Mouse (Mus musculus) left cerebral cortex, adult 8-10 months (tissue): Measurements from ENCODE around the gene Gm1113. TPM values are rescaled to one million over a fixed set of nuclear protein-coding genes. Genes with fewer than 3 reads are reported as not detected.

Experiments
- DNase-seq, 2 experiments: peaks; one replicate each; pipeline ENCODE4 v3.0.0; 2022; ENCODE audit warnings: low spot score in 2 of 2
- total RNA-seq, 4 experiments: library from RNA; stranded (reverse); gene quantifications; 2 replicates each; pipeline ENCODE4 v1.2.4; 2022

Gene Gm1113
- not detected for total RNA-seq

GRCm38 (mm10) chr9:35518169-35518568 is at the start of gene Gm1113:
Gene Gm1113 (minus strand): TSS chr9:35518269.
- DNase-seq, result no peak

- DNase-seq, result no peak
Measured at GRCm38 (mm10) chr9:35564536-35565240, 46.6 kb upstream of the Gm1113 start.

GRCm38 (mm10) chr9:35561583-35561982 is 43.5 kb upstream of the Gm1113 start:
- no peak for DNase-seq

- no peak for DNase-seq
Measured at GRCm38 (mm10) chr9:35561076-35561475, 43.0 kb upstream of the Gm1113 start.

- peak; percentile 59 to 84 for DNase-seq
Measured at GRCm38 (mm10) chr9:35559009-35559890, 41.2 kb upstream of the Gm1113 start.

GRCm38 (mm10) chr9:35558257-35559008 is 40.4 kb upstream of the Gm1113 start, which contains the start of the genes Ddx25 and Pus3:
Gene Ddx25 (minus strand): TSS chr9:35558528.
Gene Pus3 (plus strand): TSS chr9:35558595.
- DNase-seq, result peak; percentile 72 to 80

GRCm38 (mm10) chr9:35556494-35557102 is 38.5 kb upstream of the Gm1113 start:
- no peak for DNase-seq

GRCm38 (mm10) chr9:35548455-35548854 is 30.4 kb upstream of the Gm1113 start:
- DNase-seq, result peak in 1 of 2 experiments; percentile 7

- peak in 1 of 2 experiments; percentile 3 for DNase-seq
Measured at GRCm38 (mm10) chr9:35546745-35547144, 28.7 kb upstream of the Gm1113 start.

GRCm38 (mm10) chr9:35545704-35546103 is 27.6 kb upstream of the Gm1113 start:
- DNase-seq, result peak in 1 of 2 experiments; percentile 3

GRCm38 (mm10) chr9:35544666-35545065 is 26.6 kb upstream of the Gm1113 start:
- DNase-seq, result no peak

- no peak for DNase-seq
Measured at GRCm38 (mm10) chr9:35543099-35543860, 25.2 kb upstream of the Gm1113 start.

GRCm38 (mm10) chr9:35541941-35542340 is 23.9 kb upstream of the Gm1113 start:
- no peak for DNase-seq

GRCm38 (mm10) chr9:35541488-35541887 is 23.4 kb upstream of the Gm1113 start:
- DNase-seq, result peak in 1 of 2 experiments; percentile 56

GRCm38 (mm10) chr9:35541024-35541423 is 23.0 kb upstream of the Gm1113 start:
- no peak for DNase-seq

- no peak for DNase-seq
Measured at GRCm38 (mm10) chr9:35539001-35539750, 21.1 kb upstream of the Gm1113 start.

GRCm38 (mm10) chr9:35535876-35536275 is 17.8 kb upstream of the Gm1113 start:
- DNase-seq, result no peak

- DNase-seq, result no peak
Measured at GRCm38 (mm10) chr9:35535110-35535509, 17.0 kb upstream of the Gm1113 start.

- no peak for DNase-seq
Measured at GRCm38 (mm10) chr9:35533266-35533665, 15.2 kb upstream of the Gm1113 start.

GRCm38 (mm10) chr9:35529796-35530195 is 11.7 kb upstream of the Gm1113 start:
- no peak for DNase-seq
